Mouse (Mus musculus) right cerebral cortex, postnatal 14 days (tissue): ENCODE measurements around the gene Sorcs2.
A peak's percentile ranks its signal among the peaks of the same experiment; 100 is the strongest.

Source experiments
- DNase-seq: peaks from one replicate; pipeline ENCODE4 v3.0.0; 2022

Sorcs2 gene

DNA sequence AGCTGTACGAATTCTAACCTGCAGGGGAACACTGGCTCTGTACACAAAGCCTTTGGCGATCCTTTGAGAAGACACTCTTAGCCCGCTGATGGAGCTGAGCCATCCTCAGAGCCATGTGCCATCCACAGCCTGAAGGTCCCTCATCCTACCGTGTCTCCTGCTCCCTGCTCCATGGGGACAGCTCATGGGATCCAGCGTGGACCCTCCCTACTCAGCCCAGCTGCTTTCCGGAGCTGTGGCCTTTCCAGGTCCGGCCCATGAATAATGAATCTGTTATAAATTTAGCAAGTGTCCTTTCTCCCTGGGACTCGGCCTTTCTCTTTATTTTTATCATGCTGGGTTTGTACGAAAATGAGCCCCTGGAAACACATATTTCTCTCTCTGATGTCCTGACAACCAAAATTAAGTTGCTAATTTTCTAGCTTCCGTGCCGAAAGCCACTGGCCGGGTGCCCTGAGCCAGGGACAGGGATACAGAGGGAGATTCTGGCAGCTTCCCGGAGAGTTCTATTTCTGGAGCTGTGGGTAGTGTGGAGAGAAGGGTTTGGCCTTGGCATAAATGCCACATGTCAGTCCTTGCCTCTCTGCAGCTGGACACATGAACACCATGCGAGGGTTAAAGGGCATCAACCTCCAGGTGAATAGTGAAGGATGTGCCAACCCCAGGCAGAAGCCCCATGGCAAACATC lies 228.8 kb downstream of the Sorcs2 start:
- peak; percentile 26 for DNase-seq

DNA sequence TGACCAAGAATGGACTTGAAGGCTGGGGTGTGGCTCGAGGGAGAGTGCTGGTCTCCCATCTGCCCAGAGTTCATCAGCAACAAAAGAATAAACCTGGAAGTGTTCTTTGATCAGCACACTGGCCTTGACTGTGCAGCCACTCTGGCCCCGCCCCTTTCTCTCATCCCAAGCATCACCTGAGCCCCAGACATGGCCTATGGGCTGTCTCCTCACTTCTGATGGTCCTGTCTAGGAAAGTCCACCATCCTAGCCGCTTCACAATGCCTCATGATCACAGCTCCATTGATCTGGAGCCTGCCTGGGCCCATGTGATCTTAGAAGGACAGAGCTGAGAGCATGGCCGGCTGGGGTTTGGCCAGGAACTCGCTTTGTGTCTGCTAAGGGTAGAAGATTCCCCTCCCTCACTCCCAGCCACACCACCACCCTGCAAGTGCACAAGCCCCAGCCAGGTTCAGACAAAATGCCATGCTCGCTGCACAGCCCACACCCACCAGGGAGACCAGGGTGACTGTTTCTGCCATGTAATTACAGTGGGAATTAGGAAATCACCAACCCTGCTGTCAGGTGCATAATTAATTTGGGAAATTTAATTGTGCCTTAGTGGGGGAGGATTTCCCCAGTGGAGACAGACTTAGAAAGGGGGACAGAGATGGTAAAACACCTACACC lies 231.5 kb downstream of the Sorcs2 start:
- no peak for DNase-seq

DNA sequence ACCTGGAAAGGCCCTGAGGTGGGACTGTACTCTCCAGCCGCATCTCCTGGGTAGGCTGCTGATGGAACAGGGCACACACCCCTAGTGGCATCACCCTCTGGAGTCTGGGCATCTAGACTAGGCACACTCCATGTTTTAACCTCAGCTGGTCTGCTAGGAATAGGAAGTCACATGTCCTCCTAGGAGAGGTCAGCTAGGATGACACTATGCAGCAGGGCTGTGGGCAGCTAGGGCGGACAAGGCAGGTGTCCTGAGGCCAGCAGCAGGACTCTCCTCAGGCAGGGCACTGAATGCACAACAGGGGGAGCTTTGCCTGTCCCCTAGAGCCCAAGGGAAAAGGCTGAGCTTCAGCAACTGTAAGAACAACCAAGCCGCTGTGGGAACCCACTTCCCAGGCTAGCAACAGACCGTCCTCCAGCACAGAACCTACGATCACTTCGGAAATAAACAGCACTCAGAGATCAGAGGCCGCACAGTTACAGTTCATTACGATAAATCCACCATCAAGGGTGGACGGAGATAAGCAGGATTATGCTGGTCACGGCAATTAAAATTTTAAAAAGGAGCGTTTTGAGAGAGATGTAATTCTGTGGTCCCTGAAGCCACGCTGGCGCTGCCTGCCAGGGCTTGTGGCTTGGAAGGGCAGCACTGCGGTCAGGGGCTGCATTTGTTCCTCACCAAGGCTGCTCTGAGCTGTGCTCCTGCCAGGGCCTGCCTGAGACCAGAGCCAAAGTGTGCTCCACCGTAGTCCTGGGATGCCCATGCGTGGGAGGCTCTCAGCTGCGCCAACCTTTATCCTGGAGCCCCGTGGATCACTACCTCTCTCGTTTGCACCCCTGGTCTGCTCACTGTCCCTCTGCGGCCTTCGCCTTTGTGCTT lies 232.3 kb downstream of the Sorcs2 start:
- no peak for DNase-seq

DNA sequence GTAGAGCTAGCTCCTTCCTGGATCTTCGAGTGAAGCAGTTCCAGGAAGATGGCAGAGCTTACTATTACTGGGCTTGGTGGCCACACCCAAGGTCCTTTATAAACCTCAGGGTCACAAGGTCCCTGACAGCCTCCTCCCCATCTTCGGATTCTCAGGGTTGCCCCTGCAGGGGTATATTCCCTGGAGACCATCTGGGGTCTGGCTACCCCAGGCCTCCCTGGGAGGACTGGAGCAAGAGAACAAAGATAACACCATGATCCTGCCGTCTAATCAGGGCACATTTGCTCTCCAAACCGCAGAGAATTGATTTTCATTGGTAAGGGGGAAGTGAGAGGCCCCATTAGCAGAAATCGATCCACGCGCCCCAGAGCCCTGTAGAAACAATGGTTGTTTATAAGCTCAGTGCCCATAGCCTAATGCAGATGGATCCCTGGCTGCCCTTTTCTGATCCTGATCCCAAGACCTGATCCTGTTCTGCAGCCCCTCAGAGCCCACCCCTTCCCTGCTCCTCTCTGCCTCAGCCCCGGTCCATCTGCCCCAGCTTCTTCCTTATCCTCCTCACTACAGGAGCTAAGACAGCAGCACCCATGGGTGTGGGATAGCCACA lies 243.0 kb downstream of the Sorcs2 start:
- DNase-seq = no peak

DNA sequence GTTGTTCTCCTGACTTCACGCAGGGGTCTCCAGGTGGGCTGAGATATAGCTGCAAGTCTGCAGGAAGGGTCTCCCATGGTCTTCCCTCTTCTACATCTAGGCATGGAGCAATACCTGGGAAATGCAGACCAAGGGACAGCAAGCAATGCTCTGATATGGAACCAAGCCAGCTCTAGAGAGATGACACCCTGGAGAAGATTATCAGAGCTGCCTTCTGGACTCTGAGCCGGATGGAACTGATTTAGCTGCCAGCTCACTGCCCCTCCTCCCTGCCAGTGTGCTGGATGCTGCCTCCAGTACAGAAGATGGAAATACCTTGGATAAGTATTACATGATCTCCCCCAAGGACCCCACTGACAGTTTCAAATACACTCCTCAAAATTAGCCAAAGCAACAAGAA lies 244.7 kb downstream of the Sorcs2 start:
- no peak for DNase-seq

DNA sequence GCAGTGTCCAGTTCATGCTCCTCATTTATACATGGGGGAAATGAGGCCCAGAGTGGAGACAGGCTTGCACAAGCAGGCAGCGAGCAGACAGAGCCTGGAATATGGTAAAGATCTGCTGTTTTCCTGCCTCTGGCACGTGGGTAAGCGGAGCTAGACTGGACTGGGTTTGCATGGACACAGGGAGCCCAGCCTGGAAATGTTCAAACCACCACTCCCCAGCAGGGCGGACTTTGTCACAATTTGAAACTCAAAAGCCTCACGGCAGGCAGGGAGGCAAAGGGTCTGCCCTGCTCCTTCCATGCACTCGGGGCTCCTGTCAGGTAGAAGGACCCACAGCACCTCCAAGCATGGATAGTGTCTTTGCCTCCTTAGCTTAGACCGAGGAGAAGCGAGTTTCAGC lies 246.9 kb downstream of the Sorcs2 start:
- no peak for DNase-seq

DNA sequence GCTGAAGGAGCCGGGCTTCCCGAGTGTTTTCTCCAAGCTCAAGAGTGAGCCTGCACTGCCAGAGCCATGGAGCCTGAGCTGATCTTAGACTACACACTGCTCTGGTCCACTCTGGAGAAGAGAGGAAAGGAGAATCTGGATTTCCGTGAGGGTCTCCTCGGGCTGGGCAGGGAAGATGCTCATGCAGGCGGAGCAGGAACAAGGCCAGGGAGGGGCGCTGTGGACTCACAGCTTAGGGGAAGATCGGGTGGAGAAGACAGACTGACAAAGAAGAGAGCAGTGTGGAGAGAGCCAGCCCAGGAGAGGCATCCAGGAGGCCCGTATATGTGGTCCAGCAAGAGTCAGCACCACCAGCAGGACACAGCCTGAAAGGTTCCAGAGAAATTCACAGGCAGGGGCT lies 248.8 kb downstream of the Sorcs2 start:
- no peak for DNase-seq

DNA sequence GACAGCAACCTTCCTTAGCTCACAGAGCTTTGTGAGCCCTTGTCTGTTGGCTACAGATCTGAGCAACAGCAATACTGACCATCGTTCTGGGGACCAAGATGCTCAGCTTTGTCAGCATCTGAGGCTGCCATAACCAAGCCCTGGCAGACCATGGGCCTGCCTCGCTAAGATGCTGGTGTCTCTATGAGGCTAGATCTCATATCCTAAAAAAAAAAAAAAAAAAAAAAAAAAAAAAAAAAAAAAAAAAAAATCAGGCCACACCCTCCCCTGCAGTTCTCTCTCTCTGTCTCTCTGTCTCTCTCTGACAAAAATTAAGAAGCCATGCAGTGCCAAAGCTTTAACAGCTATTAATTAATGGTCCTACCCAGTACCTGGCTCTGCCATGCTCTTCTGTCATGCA lies 251.3 kb downstream of the Sorcs2 start:
- no peak for DNase-seq

DNA sequence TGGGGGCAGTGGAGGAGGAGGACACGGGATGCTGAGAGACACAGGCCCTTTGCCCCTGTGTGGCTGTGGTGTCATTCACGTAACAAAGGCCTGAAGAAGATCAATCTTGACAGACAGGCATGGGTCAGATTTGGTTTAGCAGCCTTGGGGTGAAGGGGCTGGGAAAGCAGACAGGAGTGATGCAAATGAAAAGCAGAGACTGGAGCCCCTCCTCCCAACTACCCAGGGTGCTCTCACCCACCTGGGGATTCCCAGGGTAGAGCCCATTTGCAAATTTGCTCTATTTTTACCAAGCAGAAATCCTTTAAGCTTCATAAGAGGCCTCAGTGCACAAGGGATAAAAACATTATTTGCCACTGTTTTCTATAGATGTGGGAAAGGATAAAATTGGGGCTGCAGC lies 253.4 kb downstream of the Sorcs2 start:
- no peak for DNase-seq

DNA sequence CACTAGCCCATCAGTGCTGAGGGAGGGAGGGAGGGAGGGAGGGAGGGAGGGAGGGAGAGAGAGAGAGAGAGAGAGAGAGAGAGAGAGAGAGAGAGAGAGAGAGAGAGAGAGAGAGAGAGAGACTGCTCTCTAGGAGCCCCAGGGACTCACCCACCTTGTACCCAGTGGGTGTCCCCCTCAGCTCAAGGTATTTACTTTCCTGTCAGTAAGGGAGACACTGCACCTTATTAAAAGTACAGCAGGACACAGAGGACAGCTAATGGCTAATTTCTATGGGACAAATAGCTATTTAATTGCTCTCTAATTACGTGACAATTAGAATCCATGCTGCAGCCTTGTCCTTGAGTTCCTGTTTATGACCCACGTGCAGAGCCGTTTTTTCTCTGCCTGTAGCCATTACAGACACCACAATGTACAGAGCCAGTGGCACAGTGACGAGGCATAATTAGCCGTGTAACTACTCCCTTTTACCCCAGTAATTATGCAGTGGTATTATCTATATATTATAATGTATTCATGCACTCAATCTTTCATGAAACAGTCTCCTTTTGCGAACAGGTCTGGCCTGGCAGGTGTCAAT lies 256.2 kb downstream of the Sorcs2 start:
- no peak for DNase-seq

DNA sequence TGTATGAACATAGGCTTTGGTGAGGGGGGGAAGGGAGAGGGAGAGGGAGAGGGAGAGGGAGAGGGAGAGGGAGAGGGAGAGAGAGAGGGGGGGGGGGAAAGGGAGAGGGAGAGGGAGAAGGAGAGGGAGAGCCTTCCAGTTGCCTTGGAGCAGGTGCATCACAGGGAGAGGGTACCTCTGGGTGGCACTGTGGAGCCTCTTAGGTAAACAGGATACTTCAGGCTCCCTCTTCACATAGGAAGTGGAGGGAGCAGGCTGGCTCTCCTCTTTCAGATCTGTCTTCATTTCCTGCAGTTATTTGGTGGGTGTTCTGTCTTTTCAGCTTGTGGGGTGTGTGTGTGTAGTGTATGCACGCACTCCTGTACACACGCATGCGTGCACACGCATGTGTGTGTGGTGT lies 256.8 kb downstream of the Sorcs2 start:
- peak; percentile 45 for DNase-seq

DNA sequence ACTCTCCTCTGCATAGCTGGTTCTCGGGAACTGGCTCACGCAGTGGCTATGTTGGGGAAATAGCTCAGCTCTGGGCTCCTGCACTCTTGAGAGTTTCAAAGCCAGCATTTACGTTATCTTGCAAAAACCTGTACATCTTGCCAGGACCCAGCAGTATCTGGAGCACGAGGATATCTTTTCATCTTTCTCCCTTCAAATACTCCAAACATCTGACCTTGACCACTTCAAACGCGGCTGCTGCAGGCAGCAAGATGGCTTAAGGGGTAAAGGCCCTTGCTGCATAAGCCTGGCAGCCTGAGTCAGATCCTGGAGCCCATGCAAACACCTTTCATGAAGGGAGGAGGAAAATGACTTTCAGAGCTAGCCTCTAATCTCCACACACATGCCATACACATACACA lies 258.2 kb downstream of the Sorcs2 start:
- DNase-seq = no peak

DNA sequence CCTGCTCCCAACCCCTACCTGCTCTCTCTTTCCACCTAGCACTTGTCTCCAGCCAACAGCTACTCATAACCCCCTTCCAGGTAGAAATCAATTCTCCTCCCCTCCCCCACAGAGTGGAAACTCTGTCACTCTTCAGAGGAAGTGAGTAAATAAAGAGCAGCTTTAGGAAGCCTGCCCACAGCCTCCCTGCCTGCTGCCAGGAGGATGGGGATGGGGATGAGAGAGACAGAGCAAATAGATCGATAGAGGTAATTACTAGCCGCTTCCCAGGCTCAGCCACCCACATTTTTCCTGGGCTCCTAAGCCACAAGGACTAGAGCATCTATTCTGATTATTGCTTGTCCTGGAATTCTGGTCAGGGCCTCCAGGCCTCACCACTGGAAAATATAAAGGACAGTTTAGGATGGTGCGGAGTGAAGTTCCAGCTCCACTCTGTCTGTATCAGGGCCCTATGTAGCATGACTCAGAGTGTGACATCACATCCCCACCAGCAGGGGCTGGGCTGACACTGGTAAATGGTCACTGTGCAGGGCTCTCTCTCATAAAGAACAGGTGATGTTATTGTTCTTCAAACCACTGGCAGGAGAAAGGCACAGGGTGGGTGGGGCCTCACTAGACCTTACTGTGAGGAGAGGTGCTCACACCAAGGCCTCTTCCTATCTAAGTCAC lies 261.9 kb downstream of the Sorcs2 start:
- DNase-seq = no peak

DNA sequence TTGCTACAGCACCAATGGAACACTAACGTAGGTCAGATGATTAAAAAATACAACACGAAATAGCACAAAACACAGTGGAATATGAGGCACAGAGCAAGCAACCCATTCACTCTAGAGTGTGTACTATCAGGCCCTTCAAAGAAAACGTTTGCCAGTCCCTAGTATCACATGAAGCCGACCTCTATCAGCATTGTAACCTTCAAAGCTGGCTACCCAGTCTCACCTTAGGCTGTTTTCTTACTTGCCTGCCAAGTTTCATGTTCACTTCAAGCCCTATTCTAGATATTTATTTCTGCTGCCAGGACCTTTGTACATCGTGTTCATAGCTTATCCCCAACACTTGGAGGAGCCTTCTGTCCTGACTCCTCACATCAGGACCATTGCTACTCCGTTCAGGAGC lies 263.6 kb downstream of the Sorcs2 start:
- DNase-seq = no peak

DNA sequence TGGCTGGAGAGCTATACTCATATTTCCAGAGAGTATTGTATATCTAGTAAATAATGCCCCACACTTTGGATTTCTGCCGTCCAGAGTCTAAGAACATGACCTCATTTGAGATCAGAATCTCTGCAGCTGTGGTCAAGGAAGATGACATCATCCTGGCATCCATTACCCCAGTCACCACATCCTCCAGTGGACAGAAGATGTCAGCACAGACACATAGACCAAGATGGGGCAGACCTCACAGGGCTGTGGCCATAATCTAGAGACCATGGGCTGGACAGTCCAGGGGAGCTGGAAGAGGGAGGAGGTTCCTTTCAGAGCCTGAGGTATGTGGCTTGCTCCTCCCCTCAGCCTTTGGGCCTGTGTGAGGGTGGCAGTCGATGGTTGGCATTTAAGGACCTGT lies 264.0 kb downstream of the Sorcs2 start:
- no peak for DNase-seq

DNA sequence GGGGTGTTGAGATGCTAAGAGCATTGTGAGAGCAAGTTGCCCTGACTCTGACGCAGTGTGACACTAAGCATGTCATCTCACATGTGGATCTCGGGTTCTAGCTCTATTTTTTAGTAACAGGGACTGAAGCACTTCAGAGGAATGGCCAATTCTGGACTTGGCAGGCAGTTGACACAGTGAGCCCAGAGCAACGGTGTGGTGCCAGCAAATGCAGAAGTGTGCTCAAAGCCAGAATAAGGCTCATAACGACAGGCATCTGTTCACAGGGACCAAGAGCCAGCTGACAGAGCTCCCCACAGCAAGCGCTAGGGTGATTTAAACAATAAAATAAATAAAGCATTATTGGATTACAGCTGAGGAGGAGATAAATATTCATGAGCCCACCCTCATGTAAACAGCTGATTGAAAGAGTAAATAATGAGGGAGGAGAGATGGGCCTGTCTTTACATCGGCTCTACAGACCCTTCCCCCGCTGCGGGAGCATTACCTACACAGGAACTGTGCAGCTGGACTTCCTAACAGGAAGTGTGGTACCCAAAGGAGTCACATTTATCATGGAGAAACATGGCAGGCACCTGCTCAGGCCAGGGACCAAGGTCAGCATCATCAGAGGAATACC lies 267.4 kb downstream of the Sorcs2 start:
- DNase-seq = no peak

DNA sequence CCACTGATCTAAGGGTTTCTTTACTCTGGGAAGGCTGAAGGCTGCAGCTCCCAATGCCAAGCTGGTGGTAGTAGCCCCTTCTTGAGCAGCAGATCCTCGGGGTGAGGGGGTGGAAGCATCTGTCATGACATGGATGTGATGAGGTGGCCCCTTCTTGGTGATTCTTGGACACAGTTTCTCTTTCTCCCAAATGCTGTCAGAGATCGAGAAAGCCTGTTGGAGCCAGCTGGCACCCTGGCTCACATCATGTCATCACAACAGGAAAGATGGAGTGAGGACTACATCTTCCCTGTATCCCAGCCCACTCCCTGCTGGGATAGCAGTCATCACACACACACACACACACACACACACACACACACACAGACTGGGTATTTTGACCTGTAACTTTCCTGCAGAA lies 268.3 kb downstream of the Sorcs2 start:
- DNase-seq = no peak

DNA sequence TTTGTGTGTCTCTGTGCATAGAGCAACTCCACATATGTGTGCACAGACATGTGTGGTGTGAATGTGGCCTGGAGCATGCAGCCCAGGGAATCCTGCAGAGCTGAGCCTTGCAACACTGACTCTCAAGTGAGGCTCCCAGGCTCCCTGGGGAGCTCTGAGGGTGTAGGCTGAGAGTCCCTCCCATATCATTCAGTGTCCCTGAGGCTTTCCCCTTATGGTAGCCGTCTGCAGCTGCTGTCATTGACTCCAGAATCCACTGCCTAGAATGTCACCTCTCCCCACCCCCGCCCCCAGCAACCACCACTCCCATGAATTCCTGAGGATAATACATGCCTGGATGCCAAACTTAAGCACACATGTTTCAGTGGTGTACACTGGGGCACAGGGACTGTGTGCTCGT lies 269.4 kb downstream of the Sorcs2 start:
- DNase-seq = no peak

DNA sequence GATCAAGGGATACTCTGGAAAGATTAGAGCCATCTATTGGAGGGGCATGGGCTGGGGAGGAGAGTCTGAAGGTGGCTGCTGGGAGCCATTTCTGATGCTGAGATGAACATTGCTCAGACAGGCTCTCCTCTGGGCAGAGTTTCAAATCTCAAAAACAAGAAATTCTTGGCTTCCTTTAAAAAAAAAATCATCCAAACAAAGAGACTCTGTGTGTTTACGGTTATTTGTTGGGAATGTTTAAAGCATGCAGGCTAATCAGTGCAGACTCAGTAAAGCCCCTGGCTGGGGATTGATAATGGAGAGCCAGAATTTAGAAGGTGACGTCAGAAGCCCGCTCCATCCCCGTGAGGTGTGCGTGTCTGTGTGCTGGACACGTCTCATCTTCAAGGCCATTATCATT lies 272.9 kb downstream of the Sorcs2 start:
- DNase-seq = no peak

DNA sequence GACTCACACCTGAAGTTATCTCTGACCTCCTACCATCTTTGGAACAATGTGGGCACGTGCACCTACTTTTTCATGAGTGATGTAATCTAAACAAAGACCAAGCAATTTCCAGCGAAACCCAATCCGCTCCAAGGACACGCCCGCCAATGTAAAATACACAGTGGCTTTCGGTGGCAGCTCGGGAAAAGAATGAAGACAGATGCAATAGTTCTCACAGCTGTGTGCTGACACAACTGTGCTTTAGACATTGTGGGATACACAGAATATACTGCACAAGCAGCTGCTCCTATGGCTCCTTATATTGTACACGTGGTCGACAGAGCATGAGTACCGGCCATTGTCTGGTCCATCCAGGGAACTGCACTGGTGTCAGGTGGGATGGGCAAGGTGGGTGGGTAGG lies 275.0 kb downstream of the Sorcs2 start:
- DNase-seq = no peak

DNA sequence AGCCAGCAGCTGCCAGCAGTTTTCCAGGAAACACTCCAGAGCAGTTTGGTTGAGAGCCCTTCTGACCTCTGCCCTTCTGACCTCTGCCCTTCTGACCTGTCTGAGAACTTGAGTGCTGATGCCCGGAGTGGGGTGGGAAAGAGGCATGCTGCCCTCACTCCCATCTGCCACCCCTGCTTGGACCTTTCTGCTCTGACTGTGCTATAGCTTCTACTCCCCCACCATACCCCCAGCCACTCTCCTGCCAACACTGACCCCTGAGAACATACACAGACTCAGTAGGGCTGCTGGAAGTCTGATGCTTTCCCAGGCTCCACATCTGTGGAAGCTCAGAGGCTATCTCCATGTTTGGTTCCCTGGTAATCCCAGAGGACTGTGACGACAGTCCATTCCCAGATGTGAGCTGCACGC lies 277.0 kb downstream of the Sorcs2 start:
- no peak for DNase-seq

DNA sequence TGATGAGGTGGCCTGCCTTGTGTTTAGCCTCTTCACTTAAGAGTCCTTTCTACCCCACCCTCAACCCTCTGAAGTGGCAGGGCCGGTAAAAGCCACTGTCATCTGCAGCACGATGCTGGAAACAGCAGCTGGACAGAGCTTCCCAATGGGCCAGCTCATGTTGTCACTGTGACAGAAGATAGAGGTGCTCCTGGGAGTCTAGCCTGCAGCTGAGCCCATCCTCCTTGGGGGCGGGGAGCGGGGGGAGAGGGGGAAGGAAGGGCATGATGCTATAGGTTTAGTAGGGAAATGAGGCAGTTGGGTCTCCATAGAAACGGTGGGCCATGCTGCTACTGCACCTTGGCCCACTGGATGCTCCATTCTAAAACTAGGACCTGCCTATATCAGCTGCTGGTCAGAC lies 279.9 kb downstream of the Sorcs2 start:
- no peak for DNase-seq
